Mouse (Mus musculus) liver, adult (tissue): Measurements from ENCODE around the gene Traf4.

Source experiments
- GATA4 ChIP-seq: IDR thresholded peaks from 2 replicates; pipeline ENCODE4 v1.6.1; 2014; ENCODE audit warnings: mild to moderate bottlenecking, low read length; ENCODE audit not compliant: insufficient replicate concordance

Gene Traf4

DNA sequence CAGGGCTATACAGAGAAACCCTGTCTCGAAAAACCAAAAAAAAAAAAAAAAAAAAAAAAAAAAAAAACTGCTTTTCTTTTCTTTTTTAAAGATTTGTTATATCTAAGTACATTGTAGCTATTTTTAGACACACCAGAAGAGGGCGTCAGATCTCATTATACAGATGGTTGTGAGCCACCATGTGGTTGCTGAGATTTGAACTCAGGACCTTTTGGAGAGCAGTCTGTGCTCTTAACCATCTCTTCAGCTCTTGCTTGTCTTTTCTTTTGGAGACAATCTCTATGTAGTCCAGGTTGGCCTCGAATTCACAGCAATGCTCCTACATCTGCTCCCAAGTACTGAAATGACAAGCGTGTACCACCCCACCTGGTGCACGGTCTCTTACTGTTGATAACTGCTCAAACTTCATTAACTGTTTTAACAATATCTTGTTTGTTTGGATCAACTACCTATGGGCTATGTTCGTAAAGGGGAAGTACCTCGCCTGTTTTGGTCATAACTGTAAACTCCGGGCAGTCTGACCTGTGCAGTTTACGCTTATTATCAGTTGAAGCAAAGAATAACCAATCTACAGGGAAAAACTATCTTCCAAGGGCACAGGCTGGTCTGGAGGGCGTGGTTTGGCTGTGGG is 10.5 kb upstream of the Traf4 start:
- TF ChIP-seq GATA4: no peak

GRCm38 (mm10) chr11:78174506-78174905 is 9.1 kb upstream of the Traf4 start:
- TF ChIP-seq GATA4: no peak

GRCm38 (mm10) chr11:78172748-78173383 is 7.5 kb upstream of the Traf4 start:
- no peak for TF ChIP-seq GATA4

DNA sequence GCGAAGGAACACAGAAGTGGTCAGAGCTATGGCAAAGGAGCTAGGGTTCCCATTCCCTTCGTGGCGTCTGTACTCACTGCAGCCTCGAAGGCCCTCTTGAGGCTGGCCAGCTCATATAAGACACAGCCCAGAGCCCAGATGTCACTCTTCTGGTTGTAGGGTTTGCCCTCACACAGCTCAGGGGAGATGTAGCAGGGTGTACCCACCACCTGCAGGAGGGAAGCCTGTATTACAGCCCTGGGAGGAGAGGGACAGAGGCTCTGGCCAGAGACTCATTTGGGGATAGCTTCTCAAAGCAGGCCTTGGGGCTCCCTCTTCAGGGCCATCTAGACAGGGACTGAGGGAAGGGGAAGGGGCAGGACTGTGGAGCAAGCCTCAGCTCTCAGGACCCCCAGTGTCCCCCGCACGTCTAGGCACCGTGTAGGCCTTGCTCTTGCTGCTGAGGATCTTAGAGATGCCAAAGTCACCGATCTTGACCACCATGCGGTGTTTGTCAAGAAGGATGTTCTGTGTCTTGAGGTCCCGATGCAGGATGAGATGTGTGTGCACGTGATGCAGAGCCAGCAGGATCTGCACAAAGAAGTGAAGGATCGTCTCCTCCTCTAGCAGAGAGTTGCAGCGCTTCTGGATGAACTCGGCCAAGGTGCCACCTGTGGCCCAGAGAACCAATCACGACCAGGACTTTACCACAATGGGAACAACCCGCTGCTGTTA is 6.8 kb upstream of the Traf4 start:
- no peak for TF ChIP-seq GATA4

- no peak for TF ChIP-seq GATA4
These were observed 5.9 kb upstream of the Traf4 start for GRCm38 (mm10) chr11:78171328-78171727.

DNA sequence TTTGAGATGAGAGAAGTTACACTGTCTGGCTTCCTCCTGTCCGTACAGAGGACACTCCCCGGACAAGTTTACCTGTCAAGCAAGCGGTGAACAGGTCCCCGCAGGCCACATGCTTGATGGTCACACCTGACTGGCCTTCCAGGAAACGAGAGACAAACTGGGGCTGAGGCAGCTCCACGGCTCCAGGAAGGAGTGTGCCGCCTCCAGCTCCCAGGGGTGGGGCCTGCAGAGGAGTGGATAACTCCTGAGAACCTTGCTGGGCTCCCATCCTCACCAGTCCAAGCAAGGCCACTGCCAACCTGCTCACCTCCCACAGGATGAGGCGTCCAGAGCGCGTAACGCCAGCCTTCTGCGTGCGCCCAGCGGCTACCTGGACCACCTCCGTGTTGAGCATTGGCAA is 4.9 kb upstream of the Traf4 start:
- TF ChIP-seq GATA4: no peak

GRCm38 (mm10) chr11:78168541-78169468 is 3.4 kb upstream of the Traf4 start:
- no peak for TF ChIP-seq GATA4

DNA sequence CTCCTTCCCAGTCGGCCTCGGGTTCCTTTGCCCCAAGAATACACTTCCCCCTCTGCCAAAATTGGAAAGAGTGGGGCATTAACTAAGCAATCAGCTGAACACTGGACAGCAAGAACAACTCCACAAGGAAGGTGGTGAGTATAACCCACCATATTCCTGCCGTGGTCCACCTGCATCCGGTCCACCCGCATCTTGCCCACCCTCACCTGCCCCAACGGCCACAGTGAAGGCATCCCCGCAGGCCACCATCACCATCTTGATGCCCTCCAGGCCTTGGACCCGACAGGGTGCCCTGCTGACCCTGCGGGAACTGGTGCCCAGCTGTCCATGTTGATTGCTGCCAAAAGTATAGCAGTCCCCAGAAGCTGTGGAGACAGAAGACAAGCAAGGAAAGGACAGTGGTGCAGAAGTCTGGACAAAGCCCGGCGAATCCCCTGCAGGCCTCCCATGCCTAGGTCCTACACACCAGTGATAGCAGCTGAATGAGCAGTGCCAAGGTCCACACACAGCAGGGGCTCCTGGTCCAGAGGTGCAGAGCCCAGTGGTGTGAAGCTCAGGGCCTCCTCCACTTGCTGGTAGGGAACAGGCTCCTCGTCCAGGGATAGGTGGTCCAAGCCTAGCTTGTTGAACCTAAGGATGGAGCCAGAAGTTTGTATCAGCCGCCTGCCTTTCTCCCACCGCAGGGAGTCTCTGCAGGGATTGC is 2.0 kb upstream of the Traf4 start:
- no peak for TF ChIP-seq GATA4

DNA sequence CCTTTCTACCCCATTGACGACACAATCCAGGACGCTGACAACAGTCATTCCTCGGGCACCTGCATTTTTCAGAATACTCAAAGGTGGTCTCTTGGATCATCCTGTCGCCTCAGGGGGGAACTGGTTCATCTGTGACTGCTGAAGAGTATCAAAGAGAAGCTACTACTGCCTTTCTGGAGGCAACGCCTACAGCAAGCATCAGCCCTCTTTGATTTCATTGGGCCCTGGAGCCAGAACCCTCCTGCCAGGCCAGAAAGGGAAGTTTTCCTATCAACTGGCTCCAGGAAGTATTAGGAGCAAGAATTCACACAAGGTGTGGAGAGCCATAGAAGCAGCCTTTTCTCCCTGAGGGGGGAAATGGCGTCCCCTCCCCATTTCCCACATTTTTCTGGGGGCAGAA is 1.3 kb upstream of the Traf4 start:
- no peak for TF ChIP-seq GATA4

GRCm38 (mm10) chr11:78166161-78166560 is 772 bp upstream of the Traf4 start:
- no peak for TF ChIP-seq GATA4

GRCm38 (mm10) chr11:78165761-78166109 is 346 bp upstream of the Traf4 start:
- TF ChIP-seq GATA4: no peak

DNA sequence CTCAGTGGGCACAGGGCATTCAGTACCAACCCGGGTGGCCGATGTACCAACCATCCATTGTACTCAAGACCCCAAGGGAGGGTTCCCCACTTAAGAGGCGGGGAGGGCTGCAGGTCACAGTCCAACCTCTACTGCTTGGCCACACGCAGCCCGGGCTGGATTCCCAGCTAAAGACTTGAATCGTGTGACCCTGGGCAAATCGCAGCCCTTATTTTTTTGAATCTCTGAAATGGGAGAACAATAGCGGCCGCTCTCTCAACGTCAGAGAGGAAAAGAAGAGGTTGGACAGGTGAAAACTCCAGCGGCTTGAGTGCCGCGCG is 825 bp downstream of the Traf4 start:
- TF ChIP-seq GATA4: no peak

DNA sequence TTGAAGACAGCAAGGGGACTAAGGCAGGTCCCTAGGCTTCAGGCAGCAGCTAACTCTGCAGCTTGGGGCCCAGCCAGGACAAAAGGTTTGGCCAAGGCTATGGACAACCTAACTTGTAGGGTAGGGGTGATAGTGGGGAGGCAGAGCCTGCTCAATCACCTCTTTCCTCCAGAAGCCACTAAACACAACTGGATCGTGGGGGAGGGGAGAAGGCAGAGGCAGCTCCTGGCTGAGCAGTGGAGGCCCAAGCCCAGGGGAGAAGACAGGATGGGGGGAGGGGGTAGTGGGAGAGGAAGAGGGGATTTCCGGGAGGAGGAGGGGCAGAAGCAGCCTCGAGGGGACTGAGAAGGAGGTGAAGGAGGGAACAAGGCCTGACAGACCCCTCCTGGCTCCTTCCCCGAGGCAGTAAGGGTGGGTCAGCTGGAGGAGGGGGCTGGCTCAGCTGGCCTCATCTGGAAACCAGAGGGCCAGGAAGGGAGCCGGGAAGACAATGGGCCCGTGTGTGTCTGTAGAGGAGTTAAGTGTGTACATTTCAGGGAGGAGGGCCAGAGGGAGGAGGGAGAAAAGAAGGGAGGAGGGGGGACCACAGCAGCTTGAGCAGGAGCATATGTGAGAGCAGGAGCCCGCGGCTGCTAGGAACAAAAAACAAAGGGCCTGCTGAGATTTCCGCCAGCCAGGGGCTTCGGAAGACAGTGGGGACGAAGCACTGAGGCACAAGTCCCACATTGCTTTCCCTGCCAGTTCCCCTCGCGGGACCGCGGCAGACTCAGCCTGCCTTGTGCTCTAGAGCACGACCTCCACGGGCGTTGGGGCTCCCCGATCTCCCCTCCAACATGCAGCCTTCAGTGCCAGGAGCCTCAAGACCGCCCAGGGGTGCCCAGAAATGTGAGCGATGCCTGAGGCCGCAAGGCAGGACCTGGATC is 1.4 kb downstream of the Traf4 start:
- TF ChIP-seq GATA4: no peak

GRCm38 (mm10) chr11:78163045-78163444 is 2.3 kb downstream of the Traf4 start:
- no peak for TF ChIP-seq GATA4

DNA sequence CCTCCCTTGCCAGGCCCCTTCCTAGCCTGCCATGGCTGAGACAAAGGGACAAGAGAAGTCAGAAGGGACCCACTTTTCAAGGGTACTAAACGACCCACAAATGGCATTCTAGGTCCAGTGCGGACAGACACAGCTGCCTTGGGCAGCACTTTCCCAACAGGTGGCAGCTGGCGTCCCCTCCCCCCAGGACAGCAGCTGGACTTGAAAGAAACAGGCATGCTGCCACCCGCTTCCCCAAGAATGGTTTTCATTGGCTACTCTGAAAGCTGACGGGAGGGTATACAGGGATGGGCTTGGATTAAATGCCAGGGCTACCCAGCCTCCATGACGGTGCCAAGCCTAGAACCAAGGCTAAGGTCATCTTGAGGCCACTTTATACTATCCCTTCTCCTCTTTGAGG is 2.9 kb downstream of the Traf4 start:
- TF ChIP-seq GATA4: no peak

GRCm38 (mm10) chr11:78161968-78162367 is 3.4 kb downstream of the Traf4 start:
- TF ChIP-seq GATA4: no peak
